8 mouse cellular contexts compared by ENCODE assay signal in the genomic region with DNA sequence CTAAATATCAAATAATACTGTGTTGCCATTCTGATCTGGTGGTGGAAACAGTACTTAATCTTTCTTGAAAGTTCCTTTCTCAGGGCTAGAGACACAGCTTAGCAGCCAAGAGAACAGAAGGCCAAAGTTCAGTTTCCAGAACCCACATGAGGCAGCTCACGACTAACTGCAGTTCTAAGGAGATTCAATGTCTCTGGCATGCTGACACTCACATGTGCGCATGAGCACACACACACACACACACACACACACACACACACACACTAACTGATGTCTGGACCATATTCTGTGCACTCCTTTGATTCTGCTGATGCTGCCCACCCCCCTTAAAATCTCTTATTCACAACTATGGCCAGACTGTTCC. TPM values are rescaled to one million over a fixed set of nuclear protein-coding genes. Genes with fewer than 3 reads are reported as not detected.
DNase-seq lines count a peak whose midpoint lies in the region; ATAC-seq and TF ChIP-seq lines count a peak whose summit lies in the region.

No protein-coding gene starts in this region.

- no peak for ATAC-seq in heart, postnatal 0 days (ENCODE audit: insufficient read depth, low read depth)
- no peak for ATAC-seq in limb, embryonic 14.5 days (ENCODE audit: low FRiP score, low read depth)
- no peak for ATAC-seq in midbrain, embryonic 14.5 days (ENCODE audit: low FRiP score, low TSS enrichment)

- H3K4me3 ChIP-seq in cerebellum, adult 2 months (replicated peaks; ENCODE audit: insufficient read depth, low read depth, low read length): peak overlapping the region; percentile 16
- no peak overlapping the region for H3K4me3 ChIP-seq in heart, postnatal 0 days (ENCODE audit: low read depth, low read length)
- H3K4me3 ChIP-seq in brown adipose tissue, adult 24 weeks (ENCODE audit: insufficient read depth, low read depth, low read length): no peak overlapping the region
- no peak overlapping the region for H3K4me3 ChIP-seq in limb, embryonic 14.5 days (replicated peaks; ENCODE audit: low read length)
- no peak overlapping the region for H3K4me3 ChIP-seq in midbrain, embryonic 14.5 days (replicated peaks; ENCODE audit: low read depth, low read length)

- H3K9ac ChIP-seq in heart, postnatal 0 days (replicated peaks; ENCODE audit: low read depth, low read length): no peak overlapping the region
- H3K9ac ChIP-seq in limb, embryonic 14.5 days (ENCODE audit: low read depth, low read length, severe bottlenecking): no peak overlapping the region
- H3K9ac ChIP-seq in midbrain, embryonic 14.5 days (replicated peaks; ENCODE audit: low read length): no peak overlapping the region

- H3K9me3 ChIP-seq in heart, postnatal 0 days (replicated peaks; ENCODE audit: control insufficient read depth, low read length): no peaks in the 10 kb centered on the region
- H3K9me3 ChIP-seq in limb, embryonic 14.5 days (ENCODE audit: control insufficient read depth, low read length): no peaks in the 10 kb centered on the region
- H3K9me3 ChIP-seq in midbrain, embryonic 14.5 days (ENCODE audit: control insufficient read depth, low read length): no peaks in the 10 kb centered on the region

- H3K27me3 ChIP-seq in cerebellum, adult 2 months (ENCODE audit: control insufficient read depth, insufficient read depth, low read length): no peaks in the 10 kb centered on the region
- no peaks in the 10 kb centered on the region for H3K27me3 ChIP-seq in heart, postnatal 0 days (ENCODE audit: control insufficient read depth, insufficient read depth, low read length)
- H3K27me3 ChIP-seq in limb, embryonic 14.5 days (ENCODE audit: control insufficient read depth, insufficient read depth, low read length): no peaks in the 10 kb centered on the region
- no peaks in the 10 kb centered on the region for H3K27me3 ChIP-seq in midbrain, embryonic 14.5 days (ENCODE audit: control insufficient read depth, insufficient read depth, low read length)

- H3K27ac ChIP-seq in cerebellum, adult 2 months (ENCODE audit: insufficient read depth, low read length): peak overlapping the region; percentile 69; the same call in 1 of the 2 replicates
- peak overlapping the region; percentile 71 for H3K27ac ChIP-seq in heart, postnatal 0 days (ENCODE audit: low read depth)
- H3K27ac ChIP-seq in brown adipose tissue, adult 24 weeks (replicated peaks; ENCODE audit: low read depth, low read length): peak overlapping the region; percentile 69; the same call in 1 of the 2 replicates
- H3K27ac ChIP-seq in limb, embryonic 14.5 days (replicated peaks; ENCODE audit: low read depth, low read length): 0 out of 2 replicates have a peak overlapping the region, but pooled peaks have one; percentile 55
- no peak overlapping the region for H3K27ac ChIP-seq in midbrain, embryonic 14.5 days (replicated peaks; ENCODE audit: low read depth, low read length)

- H3K36me3 ChIP-seq in heart, postnatal 0 days (replicated peaks; ENCODE audit: control insufficient read depth, insufficient read depth, low read length): no peaks in the 10 kb centered on the region
- no peaks in the 10 kb centered on the region for H3K36me3 ChIP-seq in limb, embryonic 14.5 days (ENCODE audit: control insufficient read depth, insufficient read depth, low read length)
- H3K36me3 ChIP-seq in midbrain, embryonic 14.5 days (ENCODE audit: control insufficient read depth, insufficient read depth, low read length): no peaks in the 10 kb centered on the region

- no peak for TF ChIP-seq EP300 in heart, postnatal 0 days (IDR thresholded peaks at IDR 0.05; ENCODE audit: low read depth)

- peak in 1 of 2 experiments; percentile 14 for DNase-seq in cerebellum, adult 2 months
- DNase-seq in cerebellum, adult 11-12 months: no peak
- DNase-seq in heart, postnatal 0 days (ENCODE audit: low spot score): no peak
- no peak for DNase-seq in heart, postnatal 14 days
- DNase-seq in limb, embryonic 14.5 days (ENCODE audit: low spot score): no peak
- no peak for DNase-seq in midbrain, embryonic 14.5 days
- no peak for DNase-seq in embryo, embryonic 10.5 days (ENCODE audit: low spot score)

- TF ChIP-seq POLR2A in cerebellum, adult 2 months (IDR thresholded peaks at IDR 0.05; ENCODE audit: borderline replicate concordance, insufficient read depth, low read length): no peak
- no peak for TF ChIP-seq POLR2A in limb, embryonic 14.5 days (IDR thresholded peaks at IDR 0.05; ENCODE audit: borderline replicate concordance, extremely low read depth, insufficient read depth, insufficient read length)

- peaks cover 7% of the 10 kb centered on the region for H3K4me1 ChIP-seq in cerebellum, adult 2 months (ENCODE audit: control insufficient read depth, insufficient read depth, low read length)
- H3K4me1 ChIP-seq in heart, postnatal 0 days (ENCODE audit: control insufficient read depth, insufficient read depth): peaks cover 9% of the 10 kb centered on the region; the same call in 1 of the 2 replicates
- no peaks in the 10 kb centered on the region for H3K4me1 ChIP-seq in brown adipose tissue, adult 24 weeks (ENCODE audit: control insufficient read depth, insufficient read depth, insufficient read length, low read length)
- peaks cover 9% of the 10 kb centered on the region; the same call in 1 of the 2 replicates for H3K4me1 ChIP-seq in limb, embryonic 14.5 days (ENCODE audit: control insufficient read depth, insufficient read depth, low read length)
- H3K4me1 ChIP-seq in midbrain, embryonic 14.5 days (ENCODE audit: control insufficient read depth, insufficient read depth, low read length): no peaks in the 10 kb centered on the region

- TF ChIP-seq CTCF in cerebellum, adult 2 months (IDR thresholded peaks at IDR 0.05; ENCODE audit: borderline replicate concordance, insufficient read depth, low read depth, low read length): peak; percentile 10; the same call in 1 of the 2 replicates
- no peak for TF ChIP-seq CTCF in heart, postnatal 0 days (IDR thresholded peaks at IDR 0.05; ENCODE audit: low read depth)

- H3K4me2 ChIP-seq in heart, postnatal 0 days (ENCODE audit: low read depth, low read length): peak overlapping the region; percentile 35; the same call in 1 of the 2 replicates
- peak overlapping the region; percentile 29; the same call in 1 of the 2 replicates for H3K4me2 ChIP-seq in limb, embryonic 14.5 days (replicated peaks; ENCODE audit: low read depth, low read length, severe bottlenecking)
- no peak overlapping the region for H3K4me2 ChIP-seq in midbrain, embryonic 14.5 days (ENCODE audit: low read length)

- intact Hi-C loops in heart, postnatal 14 days (cut with DNase I): no loop called here

- 18% methylated on average over 2 of the region's 2 CpGs for WGBS in cerebellum, adult 2 months
- WGBS in heart, postnatal 0 days: 33% methylated on average over 2 of the region's 2 CpGs
- 48% methylated on average over 2 of the region's 2 CpGs for WGBS in limb, embryonic 14.5 days
- 73% methylated on average over 2 of the region's 2 CpGs for WGBS in midbrain, embryonic 14.5 days

RNA-seq across cellular contexts. Expression of a gene that starts 34.9 kb away (rescaled TPM):
- 22.4 and 22.7 TPM in 2 replicates for polyA plus RNA-seq in cerebellum, adult 2 months (2012; rRNA removed)
- total RNA-seq in heart, postnatal 0 days (2014; rRNA removed; ENCODE audit: low replicate concordance): 16.8 and 27.3 TPM in 2 replicates
- polyA plus RNA-seq in heart, postnatal 0 days (2015; fragmentation: Nextera tagmentation; extraction: Ambion mirVana): 5.5 and 5.9 TPM in 2 replicates
- 10 to 100 TPM; 39.4 to 40.3 TPM for total RNA-seq in heart, postnatal 14 days (2021)
- polyA plus RNA-seq in brown adipose tissue, adult 24 weeks (2012; ENCODE audit: insufficient read depth, insufficient read length, missing spikeins): 17.2 and 17.7 TPM in 2 replicates
- polyA plus RNA-seq in limb, embryonic 14.5 days (2012; rRNA removed): 15.7 TPM in 2 replicates
- polyA plus RNA-seq in limb, embryonic 14.5 days (2014; fragmentation: Nextera tagmentation; extraction: Ambion mirVana): 12.5 and 16.7 TPM in 2 replicates
- polyA plus RNA-seq in midbrain, embryonic 14.5 days (2014; fragmentation: Nextera tagmentation; extraction: Ambion mirVana): 12.6 and 13.9 TPM in 2 replicates
